Mouse (Mus musculus) intestine, embryonic 14.5 days (tissue): ENCODE measurements around the gene Mepce. TPM values are rescaled to one million over a fixed set of nuclear protein-coding genes. Genes with fewer than 3 reads are reported as not detected.

ENCODE experiments used
- ATAC-seq: fragments of 200-750 bp; cut with Nextera tagmentation; replicated peaks from 2 replicates; pipeline ENCODE4 v1.8.0; 2017; ENCODE audit warnings: low read depth, moderate number of reproducible peaks, moderate TSS enrichment, moderate library complexity; ENCODE audit not compliant: low FRiP score, low TSS enrichment
- DNase-seq: peaks from one replicate; pipeline ENCODE4 v3.0.0-alpha.2; 2018; ENCODE audit warnings: low spot score
- H3K27ac ChIP-seq: fragments of 300-500 bp; sonication (generic); 2 replicates; pipeline ENCODE4 v1.5.1; 2014; ENCODE audit warnings: low read depth, mild to moderate bottlenecking, control low read depth
- H3K27me3 ChIP-seq: fragments of 300-500 bp; sonication (generic); replicated peaks from 2 replicates; pipeline ENCODE4 v1.6.1; 2014; ENCODE audit warnings: low read length, control low read depth; ENCODE audit not compliant: control insufficient read depth, insufficient read depth
- H3K36me3 ChIP-seq: fragments of 300-500 bp; sonication (generic); 2 replicates; pipeline ENCODE4 v1.6.1; 2014; ENCODE audit warnings: low read length, control low read depth; ENCODE audit not compliant: control insufficient read depth, insufficient read depth
- H3K4me1 ChIP-seq: fragments of 300-500 bp; sonication (generic); replicated peaks from 2 replicates; pipeline ENCODE4 v1.6.1; 2014; ENCODE audit warnings: low read length, control low read depth, mixed read lengths; ENCODE audit not compliant: control insufficient read depth, insufficient read depth
- H3K4me2 ChIP-seq: fragments of 300-500 bp; sonication (generic); 2 replicates; pipeline ENCODE4 v1.6.1; 2014; ENCODE audit warnings: low read length
- H3K4me3 ChIP-seq: fragments of 300-500 bp; sonication (generic); 2 replicates; pipeline ENCODE4 v1.5.1; 2014; ENCODE audit warnings: low read depth, low read length, control low read depth, mixed read lengths
- H3K9ac ChIP-seq: fragments of 300-500 bp; sonication (generic); 2 replicates; pipeline ENCODE4 v1.6.1; 2014; ENCODE audit warnings: mild to moderate bottlenecking, low read length
- H3K9me3 ChIP-seq: fragments of 300-500 bp; sonication (generic); 2 replicates; pipeline ENCODE4 v1.6.1; 2016; ENCODE audit warnings: low read length, control low read depth; ENCODE audit not compliant: control insufficient read depth
- WGBS: fragments of 180-500 bp; shearing (Covaris S2); extraction: QIAGEN DNeasy Blood & Tissue Kit; methylation state at CpG from one replicate; pipeline ENCODE4 v1.1.7; 2014; 5-methylcytosine and 5-hydroxymethylcytosine counted together
- polyA plus RNA-seq: library from polyadenylated mRNA; unstranded; fragments of >200 nt; fragmentation: Nextera tagmentation; extraction: Ambion mirVana; gene quantifications from 2 replicates; pipeline ENCODE4 v1.2.1, GENCODE M21; 2014

Mepce gene
- polyA plus RNA-seq, 1 experiment from 2014 or later = 12.1 TPM

GRCm38 (mm10) chr5:137826421-137826820 lies 39.0 kb upstream of the Mepce start:
- 47% methylated on average over 7 of the region's 7 CpGs for WGBS
- Histone ChIP-seq H3K27me3 (no peaks in the 10 kb centered on the region), H3K4me2 (no peak overlapping the region), H3K4me1 (no peaks in the 10 kb centered on the region), H3K27ac (no peak overlapping the region), H3K9me3 (no peaks in the 10 kb centered on the region), H3K36me3 (no peaks in the 10 kb centered on the region), H3K4me3 (no peak overlapping the region), H3K9ac (no peak overlapping the region)
- no peak for ATAC-seq
- no peak for DNase-seq

- Histone ChIP-seq H3K36me3 (no peaks in the 10 kb centered on the region), H3K4me3 (no peak overlapping the region), H3K4me2 (no peak overlapping the region), H3K4me1 (no peaks in the 10 kb centered on the region), H3K27ac (no peak overlapping the region), H3K27me3 (no peaks in the 10 kb centered on the region), H3K9ac (no peak overlapping the region), H3K9me3 (no peaks in the 10 kb centered on the region)
- 79% methylated on average over 2 of the region's 2 CpGs for WGBS
- no peak for DNase-seq
- no peak for ATAC-seq
These were observed 38.5 kb upstream of the Mepce start for GRCm38 (mm10) chr5:137825971-137826370.

- Histone ChIP-seq H3K27me3 (no peaks in the 10 kb centered on the region), H3K9me3 (no peaks in the 10 kb centered on the region), H3K4me2 (no peak overlapping the region), H3K4me1 (no peaks in the 10 kb centered on the region), H3K27ac (no peak overlapping the region), H3K36me3 (no peaks in the 10 kb centered on the region), H3K9ac (no peak overlapping the region), H3K4me3 (no peak overlapping the region)
- DNase-seq = no peak
- 91% methylated on average over 3 of the region's 3 CpGs for WGBS
- no peak for ATAC-seq
These were observed 37.6 kb upstream of the Mepce start for GRCm38 (mm10) chr5:137825030-137825429.

- Histone ChIP-seq H3K27me3 (no peaks in the 10 kb centered on the region), H3K4me3 (no peak overlapping the region), H3K9ac (no peak overlapping the region), H3K9me3 (no peaks in the 10 kb centered on the region), H3K36me3 (no peaks in the 10 kb centered on the region), H3K4me2 (no peak overlapping the region), H3K4me1 (no peaks in the 10 kb centered on the region), H3K27ac (no peak overlapping the region)
- DNase-seq = no peak
- ATAC-seq = no peak
- 88% methylated on average over 6 of the region's 6 CpGs for WGBS
These were observed 36.1 kb upstream of the Mepce start for GRCm38 (mm10) chr5:137823455-137824045.

- DNase-seq (no peak), ATAC-seq (no peak)
- 82% methylated on average over 1 of the region's 1 CpGs for WGBS
- Histone ChIP-seq H3K9me3 (no peaks in the 10 kb centered on the region), H3K4me2 (no peak overlapping the region), H3K27ac (no peak overlapping the region), H3K9ac (no peak overlapping the region), H3K27me3 (no peaks in the 10 kb centered on the region), H3K4me3 (no peak overlapping the region), H3K36me3 (no peaks in the 10 kb centered on the region), H3K4me1 (no peaks in the 10 kb centered on the region)
These were observed 35.1 kb upstream of the Mepce start for GRCm38 (mm10) chr5:137822602-137823001.

GRCm38 (mm10) chr5:137822126-137822525 lies 34.7 kb upstream of the Mepce start:
- H3K9me3 ChIP-seq = no peaks in the 10 kb centered on the region

GRCm38 (mm10) chr5:137817466-137818222 lies 30.2 kb upstream of the Mepce start:
- 70% methylated on average over 4 of the region's 4 CpGs for WGBS
- Histone ChIP-seq H3K27me3 (no peaks in the 10 kb centered on the region), H3K36me3 (no peaks in the 10 kb centered on the region), H3K9ac (no peak overlapping the region), H3K4me1 (no peaks in the 10 kb centered on the region), H3K27ac (no peak overlapping the region), H3K4me3 (no peak overlapping the region), H3K4me2 (no peak overlapping the region), H3K9me3 (no peaks in the 10 kb centered on the region)
- DNase-seq = no peak
- no peak for ATAC-seq

More at GRCm38 (mm10) chr5:137822126-137822525, 34.7 kb upstream of the Mepce start:
- no peak for ATAC-seq
- no peak for DNase-seq
- no peak overlapping the region for H3K4me3 ChIP-seq
- H3K4me2 ChIP-seq = no peak overlapping the region
- H3K36me3 ChIP-seq = no peaks in the 10 kb centered on the region
- H3K4me1 ChIP-seq = no peaks in the 10 kb centered on the region
- no peak overlapping the region for H3K27ac ChIP-seq
- no peak overlapping the region for H3K9ac ChIP-seq
- 63% methylated on average over 4 of the region's 4 CpGs for WGBS
- no peaks in the 10 kb centered on the region for H3K27me3 ChIP-seq

GRCm38 (mm10) chr5:137808316-137808715 lies 20.9 kb upstream of the Mepce start:
- no peak overlapping the region for H3K4me3 ChIP-seq
- no peaks in the 10 kb centered on the region for H3K36me3 ChIP-seq
- no peaks in the 10 kb centered on the region for H3K4me1 ChIP-seq
- H3K9ac ChIP-seq = no peak overlapping the region
- H3K27me3 ChIP-seq = no peaks in the 10 kb centered on the region
- H3K27ac ChIP-seq = no peak overlapping the region
- ATAC-seq (no peak), DNase-seq (no peak)
- no peaks in the 10 kb centered on the region for H3K9me3 ChIP-seq
- H3K4me2 ChIP-seq = no peak overlapping the region
- WGBS = 94% methylated on average over 5 of the region's 5 CpGs

GRCm38 (mm10) chr5:137806158-137806557 lies 18.7 kb upstream of the Mepce start:
- H3K4me1 ChIP-seq = no peaks in the 10 kb centered on the region
- H3K9ac ChIP-seq = no peak overlapping the region
- no peaks in the 10 kb centered on the region for H3K36me3 ChIP-seq
- ATAC-seq (no peak), DNase-seq (no peak)
- H3K27ac ChIP-seq = no peak overlapping the region
- H3K27me3 ChIP-seq = no peaks in the 10 kb centered on the region
- H3K4me3 ChIP-seq = no peak overlapping the region
- H3K4me2 ChIP-seq = no peak overlapping the region
- WGBS = 83% methylated on average over 1 of the region's 1 CpGs
- no peaks in the 10 kb centered on the region for H3K9me3 ChIP-seq
